Mouse (Mus musculus): ENCODE data around the gene Mc1r. TPM values are rescaled to one million over a fixed set of nuclear protein-coding genes. Genes with fewer than 3 reads are reported as not detected.
A peak's percentile ranks its signal among the peaks of the same experiment; 100 is the strongest.
"Not testable (repeated sequence)": the region's sequence is repeated elsewhere in the genome, so short reads cannot be mapped to it uniquely, and the experiment has no call there.

Gene Mc1r
- polyA plus RNA-seq, 1 experiment from 2014 or later = 0.08 TPM

DNA sequence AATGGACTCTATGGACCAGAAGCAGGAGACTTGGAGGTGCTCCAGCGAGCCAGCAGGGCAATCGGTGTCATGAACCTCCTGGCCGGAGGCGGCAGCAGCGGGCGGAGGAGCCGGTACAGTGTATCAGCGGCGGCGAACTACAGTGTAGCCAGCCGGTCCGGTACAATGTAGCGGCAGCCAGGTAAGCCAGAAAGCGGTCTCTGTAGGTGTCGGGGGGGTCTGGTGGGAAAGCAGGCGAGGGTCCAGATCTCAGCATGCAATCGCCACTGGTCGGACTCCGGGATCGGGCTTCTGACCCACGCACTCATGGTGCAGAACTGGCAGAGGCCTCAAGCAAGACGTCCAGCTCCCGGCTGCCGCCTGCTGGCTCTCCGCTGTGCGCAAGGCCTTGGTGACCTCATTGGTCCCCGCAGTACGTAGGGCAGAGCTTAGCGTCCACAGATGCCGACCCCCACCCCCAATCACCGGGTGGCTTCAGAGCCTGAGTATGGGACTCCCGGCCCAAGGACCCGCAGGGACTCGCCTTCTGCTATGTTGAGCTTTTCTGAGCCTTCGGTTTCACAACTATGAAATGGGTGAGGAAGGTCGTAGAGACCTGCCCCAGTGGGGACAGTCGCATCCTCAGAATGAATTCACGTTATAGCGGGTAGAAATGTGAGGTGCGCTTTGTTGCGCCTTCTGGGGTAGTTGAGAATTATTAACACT lies 36.1 kb downstream of the Mc1r start:
- WGBS = 1% methylated on average over 41 of the region's 41 CpGs
- Histone ChIP-seq H3K4me2 (peak overlapping the region; percentile 72), H3K4me1 (peaks cover 12% of the 10 kb centered on the region), H3K4me3 (peak overlapping the region; percentile 69), H3K27me3 (no peaks in the 10 kb centered on the region), H3K9ac (peak overlapping the region; percentile 84), H3K27ac (peak overlapping the region; percentile 83), H3K36me3 (no peaks in the 10 kb centered on the region), H3K9me3 (no peaks in the 10 kb centered on the region)
- ATAC-seq (ENCODE audit: insufficient number of reproducible peaks, low FRiP score, low TSS enrichment, low read depth) = peak; percentile 91

- Histone ChIP-seq H3K9ac (peak overlapping the region; percentile 84), H3K9me3 (no peaks in the 10 kb centered on the region), H3K27ac (peak overlapping the region; percentile 83; the same call in 1 of the 2 replicates), H3K4me1 (peaks cover 12% of the 10 kb centered on the region), H3K27me3 (no peaks in the 10 kb centered on the region), H3K36me3 (no peaks in the 10 kb centered on the region), H3K4me2 (peak overlapping the region; percentile 72), H3K4me3 (peak overlapping the region; percentile 69)
- WGBS = 18% methylated on average over 4 of the region's 4 CpGs
- ATAC-seq (ENCODE audit: insufficient number of reproducible peaks, low FRiP score, low TSS enrichment, low read depth) = no peak
Measured at GRCm38 (mm10) chr8:123443576-123443921, 36.6 kb downstream of the Mc1r start.

GRCm38 (mm10) chr8:123444131-123444530 lies 37.2 kb downstream of the Mc1r start:
- no peak overlapping the region for H3K9ac ChIP-seq

DNA sequence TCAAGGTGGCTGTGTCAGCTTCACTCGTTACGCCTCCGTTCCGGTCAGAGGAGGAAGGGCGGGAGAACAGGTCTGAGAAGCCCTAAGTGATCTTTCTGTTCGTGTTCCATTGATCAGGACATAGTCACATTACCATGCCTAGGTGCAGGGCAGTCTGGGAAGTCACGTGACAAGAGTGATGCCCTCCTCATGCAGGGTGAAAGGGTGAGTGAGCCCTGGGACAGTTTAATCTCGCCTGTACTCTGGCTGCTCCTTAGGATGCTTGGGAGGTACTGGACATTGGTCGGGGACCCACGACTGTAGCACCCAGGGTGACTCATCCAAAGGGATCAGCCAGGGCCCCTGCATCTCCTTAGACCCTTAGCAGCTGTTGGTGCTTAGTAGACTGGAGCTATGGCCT lies 39.1 kb downstream of the Mc1r start:
- no peak for ATAC-seq (ENCODE audit: insufficient number of reproducible peaks, low FRiP score, low TSS enrichment, low read depth)
- Histone ChIP-seq H3K27me3 (no peaks in the 10 kb centered on the region), H3K4me3 (no peak overlapping the region), H3K4me2 (no peak overlapping the region), H3K36me3 (0 out of 2 replicates have a peak, but pooled peaks cover 14% of the 10 kb centered on the region), H3K9ac (no peak overlapping the region), H3K27ac (no peak overlapping the region), H3K9me3 (no peaks in the 10 kb centered on the region), H3K4me1 (peaks cover 12% of the 10 kb centered on the region)
- 90% methylated on average over 10 of the region's 10 CpGs for WGBS

More at GRCm38 (mm10) chr8:123444131-123444530, 37.2 kb downstream of the Mc1r start:
- no peaks in the 10 kb centered on the region for H3K27me3 ChIP-seq
- 83% methylated on average over 6 of the region's 6 CpGs for WGBS
- no peak for ATAC-seq (ENCODE audit: insufficient number of reproducible peaks, low FRiP score, low TSS enrichment, low read depth)
- H3K9me3 ChIP-seq = no peaks in the 10 kb centered on the region
- peaks cover 12% of the 10 kb centered on the region for H3K4me1 ChIP-seq
- 0 out of 2 replicates have a peak, but pooled peaks cover 5% of the 10 kb centered on the region for H3K36me3 ChIP-seq
- no peak overlapping the region for H3K27ac ChIP-seq
- H3K4me2 ChIP-seq = peak overlapping the region; percentile 72; the same call in 1 of the 2 replicates
- H3K4me3 ChIP-seq = no peak overlapping the region

- Histone ChIP-seq H3K27me3 (no peaks in the 10 kb centered on the region), H3K27ac (peak overlapping the region; percentile 51; the same call in 1 of the 2 replicates), H3K9me3 (no peaks in the 10 kb centered on the region), H3K4me1 (peaks cover 12% of the 10 kb centered on the region), H3K4me3 (no peak overlapping the region), H3K4me2 (no peak overlapping the region), H3K36me3 (peaks cover 22% of the 10 kb centered on the region; the same call in 1 of the 2 replicates), H3K9ac (no peak overlapping the region)
- ATAC-seq (ENCODE audit: insufficient number of reproducible peaks, low FRiP score, low TSS enrichment, low read depth) = no peak; the same call in 1 of the 2 replicates
- WGBS = 76% methylated on average over 6 of the region's 6 CpGs
Measured at GRCm38 (mm10) chr8:123446799-123447198, 39.9 kb downstream of the Mc1r start.

DNA sequence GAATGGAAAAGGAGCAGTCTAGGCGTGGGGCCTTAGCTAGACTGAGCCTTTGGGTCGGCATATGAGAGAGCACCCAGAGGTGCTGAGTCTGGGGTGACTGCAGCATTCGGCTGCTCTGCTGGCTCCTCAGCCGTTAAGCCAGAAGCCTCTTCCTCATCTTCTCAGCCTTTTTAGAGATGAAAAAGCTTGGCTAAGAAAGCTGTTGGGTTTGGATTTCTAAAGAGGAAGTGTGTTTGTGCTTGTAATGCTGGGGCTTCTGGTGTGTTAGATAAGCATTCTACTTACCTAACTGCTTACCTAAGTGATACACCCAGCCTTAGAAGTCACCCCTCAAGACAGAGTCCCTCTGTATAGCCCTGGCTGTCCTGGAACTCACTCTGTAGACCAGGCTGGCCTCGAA lies 43.9 kb downstream of the Mc1r start:
- no peaks in the 10 kb centered on the region for H3K4me1 ChIP-seq
- 89% methylated on average over 5 of the region's 5 CpGs for WGBS
- no peak overlapping the region for H3K4me3 ChIP-seq
- no peak overlapping the region for H3K4me2 ChIP-seq
- ATAC-seq (ENCODE audit: insufficient number of reproducible peaks, low FRiP score, low TSS enrichment, low read depth) = no peak
- no peak overlapping the region for H3K9ac ChIP-seq
- H3K27ac ChIP-seq = no peak overlapping the region
- no peaks in the 10 kb centered on the region for H3K9me3 ChIP-seq
- no peaks in the 10 kb centered on the region for H3K27me3 ChIP-seq
- peaks cover 59% of the 10 kb centered on the region for H3K36me3 ChIP-seq

GRCm38 (mm10) chr8:123451747-123452146 lies 44.8 kb downstream of the Mc1r start:
- not testable (repeated sequence) for H3K9me3 ChIP-seq; H3K4me3 ChIP-seq; H3K27me3 ChIP-seq; H3K4me1 ChIP-seq; H3K9ac ChIP-seq; ATAC-seq (ENCODE audit: insufficient number of reproducible peaks, low FRiP score, low TSS enrichment, low read depth); H3K4me2 ChIP-seq; H3K27ac ChIP-seq
- H3K36me3 ChIP-seq = peaks cover 67% of the 10 kb centered on the region
- 95% methylated on average over 12 of the region's 12 CpGs for WGBS

GRCm38 (mm10) chr8:123452149-123452548 lies 45.2 kb downstream of the Mc1r start:
- Histone ChIP-seq H3K27me3 (no peaks in the 10 kb centered on the region), H3K27ac (no peak overlapping the region), H3K4me2 (no peak overlapping the region), H3K4me3 (no peak overlapping the region), H3K4me1 (no peaks in the 10 kb centered on the region), H3K36me3 (peaks cover 71% of the 10 kb centered on the region), H3K9ac (no peak overlapping the region), H3K9me3 (no peaks in the 10 kb centered on the region)
- WGBS = 82% methylated on average over 4 of the region's 4 CpGs
- ATAC-seq (ENCODE audit: insufficient number of reproducible peaks, low FRiP score, low TSS enrichment, low read depth) = no peak

DNA sequence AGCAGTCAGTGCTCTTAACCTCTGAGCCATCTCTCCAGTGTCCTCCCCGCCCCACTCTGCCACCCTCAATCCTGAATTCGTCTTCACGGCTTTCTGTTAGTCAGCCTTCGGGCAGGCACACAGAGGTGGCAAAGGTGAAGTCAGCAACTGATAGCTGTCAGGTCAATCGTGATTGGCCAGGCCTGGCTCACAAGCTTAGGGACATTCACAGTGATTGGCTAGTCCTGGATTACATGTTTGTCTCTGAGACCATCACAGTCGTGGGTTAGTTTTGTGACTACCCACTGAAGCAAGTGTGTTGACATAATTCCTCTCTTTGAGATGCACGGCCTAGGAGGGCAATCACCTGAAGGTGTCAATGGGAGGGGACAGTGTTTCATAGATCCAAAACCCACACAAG lies 46.4 kb downstream of the Mc1r start:
- Histone ChIP-seq H3K27me3 (no peaks in the 10 kb centered on the region), H3K36me3 (peaks cover 82% of the 10 kb centered on the region), H3K4me1 (no peaks in the 10 kb centered on the region), H3K4me2 (no peak overlapping the region), H3K4me3 (no peak overlapping the region), H3K9ac (no peak overlapping the region), H3K27ac (no peak overlapping the region), H3K9me3 (no peaks in the 10 kb centered on the region)
- WGBS = 75% methylated on average over 7 of the region's 7 CpGs
- no peak for ATAC-seq (ENCODE audit: insufficient number of reproducible peaks, low FRiP score, low TSS enrichment, low read depth)

DNA sequence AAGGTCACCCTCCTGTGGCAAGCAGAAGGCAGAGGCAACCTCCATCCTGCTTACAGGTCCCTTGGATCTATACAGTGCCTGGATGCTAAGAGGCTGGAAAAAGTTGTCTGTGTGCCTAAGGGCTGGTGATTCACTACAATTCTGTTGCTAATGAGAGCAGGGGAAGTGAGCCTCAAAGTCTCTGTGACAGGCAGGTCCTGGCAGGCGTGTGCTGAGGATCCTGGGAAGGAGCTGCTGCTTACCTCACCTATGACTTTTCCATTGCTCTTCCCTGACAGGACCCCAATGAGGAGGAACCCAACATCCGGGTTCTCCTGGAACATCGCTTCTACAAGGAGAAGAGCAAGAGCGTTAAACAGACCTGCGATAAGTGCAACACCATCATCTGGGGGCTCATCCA lies 47.0 kb downstream of the Mc1r start:
- H3K27ac ChIP-seq = no peak overlapping the region
- no peaks in the 10 kb centered on the region for H3K27me3 ChIP-seq
- WGBS = 75% methylated on average over 5 of the region's 5 CpGs
- no peak overlapping the region for H3K4me3 ChIP-seq
- H3K4me2 ChIP-seq = no peak overlapping the region
- no peaks in the 10 kb centered on the region for H3K4me1 ChIP-seq
- no peak for ATAC-seq (ENCODE audit: insufficient number of reproducible peaks, low FRiP score, low TSS enrichment, low read depth)
- H3K36me3 ChIP-seq = peaks cover 85% of the 10 kb centered on the region
- H3K9ac ChIP-seq = no peak overlapping the region
- no peaks in the 10 kb centered on the region for H3K9me3 ChIP-seq

DNA sequence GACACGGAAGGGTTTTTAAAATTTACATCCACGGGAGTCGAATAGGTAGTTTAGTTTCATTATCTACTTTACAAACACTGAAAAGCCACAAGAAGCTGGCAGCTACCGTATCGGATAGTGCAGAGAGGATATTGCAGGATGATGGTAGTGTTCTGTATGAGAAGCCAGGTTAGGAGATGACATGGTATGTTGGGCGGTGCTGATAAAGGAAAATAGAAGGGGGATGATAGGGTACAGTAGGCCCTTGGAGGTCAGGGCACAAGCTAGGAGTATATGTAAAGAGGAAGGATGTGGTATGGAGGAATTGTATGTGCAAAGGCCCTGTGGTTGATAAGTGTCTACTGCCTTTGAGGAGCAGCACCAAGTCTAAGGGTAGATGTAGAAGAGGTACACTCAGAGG lies 47.7 kb downstream of the Mc1r start:
- ATAC-seq (ENCODE audit: insufficient number of reproducible peaks, low FRiP score, low TSS enrichment, low read depth) = no peak
- Histone ChIP-seq H3K4me1 (no peaks in the 10 kb centered on the region), H3K9me3 (no peaks in the 10 kb centered on the region), H3K36me3 (peaks cover 86% of the 10 kb centered on the region), H3K4me3 (no peak overlapping the region), H3K9ac (no peak overlapping the region), H3K27ac (no peak overlapping the region), H3K27me3 (no peaks in the 10 kb centered on the region), H3K4me2 (no peak overlapping the region)
- WGBS = 91% methylated on average over 6 of the region's 6 CpGs

All from limb, embryonic 15.5 days (tissue).